Mouse (Mus musculus) B cell, adult 62 days (primary cell): ENCODE results near the gene Gm11361. TPM values are rescaled to one million over a fixed set of nuclear protein-coding genes. Genes with fewer than 3 reads are reported as not detected.

Experiments used
- total RNA-seq: library from RNA; stranded (reverse); gene quantifications from 4 replicates; pipeline ENCODE4 v1.2.4, GENCODE M21; 2023

The Gm11361 gene
- total RNA-seq = 292 to 358 TPM (median 308 TPM) in 4 replicates

GRCm38 (mm10) chr13:28257228-28257627 lies at the start of gene Gm11361:
Gene Gm11361 (plus strand): TSS chr13:28257528.

Other genes starting within 250 kb of the Gm11361 start
- gene Prl4a1, start 241.3 kb upstream of the Gm11361 start, total RNA-seq = not detected in 4 replicates
- gene Prl5a1, start 115.0 kb upstream of the Gm11361 start, total RNA-seq = not detected in 4 replicates